Mouse (Mus musculus) c-Kit-positive CD71-positive TER-119-positive erythroid progenitor cells, embryonic 14.5 days (primary cell): ENCODE data around the gene Prkar1b.

Source experiments
- DNase-seq: peaks from one replicate; pipeline ENCODE4 v3.0.0-alpha.2; 2013; ENCODE audit warnings: low spot score

The Prkar1b gene

GRCm38 (mm10) chr5:139110140-139110855 is 39.5 kb downstream of the Prkar1b start:
- DNase-seq: no peak

GRCm38 (mm10) chr5:139107815-139108214 is 42.0 kb downstream of the Prkar1b start:
- DNase-seq: no peak

- DNase-seq: no peak
Measured at GRCm38 (mm10) chr5:139101783-139102182, 48.0 kb downstream of the Prkar1b start.

GRCm38 (mm10) chr5:139098991-139099972 is 50.5 kb downstream of the Prkar1b start:
- DNase-seq: no peak

GRCm38 (mm10) chr5:139095297-139096110 is 54.3 kb downstream of the Prkar1b start:
- no peak for DNase-seq

- no peak for DNase-seq
Measured at GRCm38 (mm10) chr5:139093534-139093933, 56.3 kb downstream of the Prkar1b start.

- DNase-seq: no peak
Measured at GRCm38 (mm10) chr5:139091713-139092112, 58.1 kb downstream of the Prkar1b start.

- no peak for DNase-seq
Measured at GRCm38 (mm10) chr5:139090162-139090561, 59.6 kb downstream of the Prkar1b start.

GRCm38 (mm10) chr5:139088173-139088572 is 61.6 kb downstream of the Prkar1b start:
- no peak for DNase-seq

GRCm38 (mm10) chr5:139084831-139085519 is 64.8 kb downstream of the Prkar1b start:
- no peak for DNase-seq

GRCm38 (mm10) chr5:139084302-139084701 is 65.5 kb downstream of the Prkar1b start:
- no peak for DNase-seq

- no peak for DNase-seq
Measured at GRCm38 (mm10) chr5:139083841-139084240, 66.0 kb downstream of the Prkar1b start.

GRCm38 (mm10) chr5:139081370-139081769 is 68.4 kb downstream of the Prkar1b start:
- DNase-seq: no peak

GRCm38 (mm10) chr5:139078156-139078462 is 71.7 kb downstream of the Prkar1b start:
- no peak for DNase-seq

GRCm38 (mm10) chr5:139077311-139078155 is 72.3 kb downstream of the Prkar1b start:
- no peak for DNase-seq

- no peak for DNase-seq
Measured at GRCm38 (mm10) chr5:139076450-139076849, 73.4 kb downstream of the Prkar1b start.

- no peak for DNase-seq
Measured at GRCm38 (mm10) chr5:139075791-139076190, 74.0 kb downstream of the Prkar1b start.

GRCm38 (mm10) chr5:139075125-139075524 is 74.7 kb downstream of the Prkar1b start:
- DNase-seq: peak; percentile 56

GRCm38 (mm10) chr5:139073977-139074376 is 75.8 kb downstream of the Prkar1b start:
- DNase-seq: no peak

- DNase-seq: no peak
Measured at GRCm38 (mm10) chr5:139072866-139073265, 76.9 kb downstream of the Prkar1b start.
